Mouse (Mus musculus): ENCODE measurements around the gene Sigirr. TPM values are rescaled to one million over a fixed set of nuclear protein-coding genes. Genes with fewer than 3 reads are reported as not detected.

Gene Sigirr
- total RNA-seq, 2 experiments from 2014 or later, result 7.5 to 7.7 TPM

Other genes starting within 250 kb of the Sigirr start
Only the 30 nearest of the 32 such genes appear.
- 12.9 and 13.2 TPM in 2 replicates for gene Bet1l, start 243.0 kb downstream of the Sigirr start, total RNA-seq (2015)
- gene Bet1l, start 243.0 kb downstream of the Sigirr start, total RNA-seq (2017), result 15.5 and 37.7 TPM in 2 replicates
- gene Psmd13, start 218.6 kb downstream of the Sigirr start, total RNA-seq (2015), result 87.5 and 89.5 TPM in 2 replicates
- gene Psmd13, start 218.6 kb downstream of the Sigirr start, total RNA-seq (2017), result 165 and 167 TPM in 2 replicates
- gene Sirt3, start 218.3 kb downstream of the Sigirr start, total RNA-seq (2015), result 7.9 and 9.1 TPM in 2 replicates
- 6.7 and 9.5 TPM in 2 replicates for gene Sirt3, start 218.3 kb downstream of the Sigirr start, total RNA-seq (2017)
- gene Cox8b, start 200.1 kb downstream of the Sigirr start, total RNA-seq (2015), result not detected in 2 replicates
- gene Cox8b, start 200.1 kb downstream of the Sigirr start, total RNA-seq (2017), result not detected in 2 replicates
- not detected in 2 replicates for gene Nlrp6, start 179.7 kb downstream of the Sigirr start, total RNA-seq (2015)
- not detected in 2 replicates for gene Nlrp6, start 179.7 kb downstream of the Sigirr start, total RNA-seq (2017)
- gene Pgghg, start 159.2 kb downstream of the Sigirr start, total RNA-seq (2015), result 8.7 and 9.3 TPM in 2 replicates
- gene Pgghg, start 159.2 kb downstream of the Sigirr start, total RNA-seq (2017), result 7.8 and 10.2 TPM in 2 replicates
- gene Ifitm5, start 150.3 kb downstream of the Sigirr start, total RNA-seq (2015), result 0.78 and 2.3 TPM in 2 replicates
- 1.3 TPM in 1 of 2 replicates, not detected in the other for gene Ifitm5, start 150.3 kb downstream of the Sigirr start, total RNA-seq (2017)
- not detected in 2 replicates for gene Gm45717, start 144.6 kb downstream of the Sigirr start, total RNA-seq (2015)
- gene Gm45717, start 144.6 kb downstream of the Sigirr start, total RNA-seq (2017), result 0.88 TPM in 1 of 2 replicates, not detected in the other
- gene Ifitm2, start 144.6 kb downstream of the Sigirr start, total RNA-seq (2015), result 773 and 813 TPM in 2 replicates
- 401 and 447 TPM in 2 replicates for gene Ifitm2, start 144.6 kb downstream of the Sigirr start, total RNA-seq (2017)
- 110 and 111 TPM in 2 replicates for gene Ifitm1, start 133.4 kb downstream of the Sigirr start, total RNA-seq (2015)
- gene Ifitm1, start 133.4 kb downstream of the Sigirr start, total RNA-seq (2017), result 48.4 and 56.3 TPM in 2 replicates
- 2,002 and 2,201 TPM in 2 replicates for gene Ifitm3, start 89.8 kb downstream of the Sigirr start, total RNA-seq (2015)
- gene Ifitm3, start 89.8 kb downstream of the Sigirr start, total RNA-seq (2017), result 715 and 839 TPM in 2 replicates
- 1,773 and 2,031 TPM in 2 replicates for gene Ifitm6, start 82.6 kb downstream of the Sigirr start, total RNA-seq (2015)
- gene Ifitm6, start 82.6 kb downstream of the Sigirr start, total RNA-seq (2017), result 1,518 and 1,657 TPM in 2 replicates
- not detected in 2 replicates for gene Gm17387, start 71.4 kb downstream of the Sigirr start, total RNA-seq (2015)
- gene Gm17387, start 71.4 kb downstream of the Sigirr start, total RNA-seq (2017), result not detected in 2 replicates
- gene B4galnt4, start 39.5 kb downstream of the Sigirr start, total RNA-seq (2015), result 1.5 and 3.0 TPM in 2 replicates
- 1.7 and 2.5 TPM in 2 replicates for gene B4galnt4, start 39.5 kb downstream of the Sigirr start, total RNA-seq (2017)
- 6.7 and 9.7 TPM in 2 replicates for gene Pkp3, start 22.4 kb downstream of the Sigirr start, total RNA-seq (2015)
- 3.8 and 6.1 TPM in 2 replicates for gene Pkp3, start 22.4 kb downstream of the Sigirr start, total RNA-seq (2017)
- not detected in 2 replicates for gene Ano9, start 17.2 kb upstream of the Sigirr start, total RNA-seq (2015)
- not detected in 2 replicates for gene Ano9, start 17.2 kb upstream of the Sigirr start, total RNA-seq (2017)
- gene Ptdss2, start 21.8 kb upstream of the Sigirr start, total RNA-seq (2015), result 7.1 and 10.2 TPM in 2 replicates
- gene Ptdss2, start 21.8 kb upstream of the Sigirr start, total RNA-seq (2017), result 1.9 and 2.6 TPM in 2 replicates
- 70.5 and 86.8 TPM in 2 replicates for gene Rnh1, start 72.3 kb upstream of the Sigirr start, total RNA-seq (2015)
- gene Rnh1, start 72.3 kb upstream of the Sigirr start, total RNA-seq (2017), result 74.2 and 94.3 TPM in 2 replicates
- 29.0 and 40.0 TPM in 2 replicates for gene Hras, start 93.4 kb upstream of the Sigirr start, total RNA-seq (2015)
- 20.7 and 27.1 TPM in 2 replicates for gene Hras, start 93.4 kb upstream of the Sigirr start, total RNA-seq (2017)
- gene Lrrc56, start 93.6 kb upstream of the Sigirr start, total RNA-seq (2015), result 2.1 and 2.2 TPM in 2 replicates
- gene Lrrc56, start 93.6 kb upstream of the Sigirr start, total RNA-seq (2017), result 1.3 and 4.3 TPM in 2 replicates
- 0.36 TPM in 1 of 2 replicates, not detected in the other for gene Lmntd2, start 113.5 kb upstream of the Sigirr start, total RNA-seq (2015)
- 0.04 TPM in 1 of 2 replicates, not detected in the other for gene Lmntd2, start 113.5 kb upstream of the Sigirr start, total RNA-seq (2017)
- 3.9 and 4.1 TPM in 2 replicates for gene Rassf7, start 115.3 kb upstream of the Sigirr start, total RNA-seq (2015)
- gene Rassf7, start 115.3 kb upstream of the Sigirr start, total RNA-seq (2017), result 2.2 and 4.1 TPM in 2 replicates
- gene Phrf1, start 128.2 kb upstream of the Sigirr start, total RNA-seq (2015), result 42.8 and 48.9 TPM in 2 replicates
- 48.7 and 63.5 TPM in 2 replicates for gene Phrf1, start 128.2 kb upstream of the Sigirr start, total RNA-seq (2017)
- 42.6 and 50.5 TPM in 2 replicates for gene Irf7, start 165.9 kb upstream of the Sigirr start, total RNA-seq (2015)
- gene Irf7, start 165.9 kb upstream of the Sigirr start, total RNA-seq (2017), result 60.6 and 65.6 TPM in 2 replicates
- not detected in 2 replicates for gene Cdhr5, start 176.2 kb upstream of the Sigirr start, total RNA-seq (2015)
- gene Cdhr5, start 176.2 kb upstream of the Sigirr start, total RNA-seq (2017), result not detected in 2 replicates
- gene Sct, start 178.6 kb upstream of the Sigirr start, total RNA-seq (2015), result not detected in 2 replicates
- not detected in 2 replicates for gene Sct, start 178.6 kb upstream of the Sigirr start, total RNA-seq (2017)
- not detected in 2 replicates for gene Drd4, start 191.4 kb upstream of the Sigirr start, total RNA-seq (2015)
- gene Drd4, start 191.4 kb upstream of the Sigirr start, total RNA-seq (2017), result not detected in 2 replicates
- gene Deaf1, start 227.1 kb upstream of the Sigirr start, total RNA-seq (2015), result 36.1 and 36.5 TPM in 2 replicates
- gene Deaf1, start 227.1 kb upstream of the Sigirr start, total RNA-seq (2017), result 11.4 and 14.6 TPM in 2 replicates
- gene Tmem80, start 227.2 kb upstream of the Sigirr start, total RNA-seq (2015), result 11.8 and 12.0 TPM in 2 replicates
- gene Tmem80, start 227.2 kb upstream of the Sigirr start, total RNA-seq (2017), result 6.0 and 8.7 TPM in 2 replicates
- not detected in 2 replicates for gene Eps8l2, start 238.3 kb upstream of the Sigirr start, total RNA-seq (2015)
- gene Eps8l2, start 238.3 kb upstream of the Sigirr start, total RNA-seq (2017), result not detected in 2 replicates

Data from megakaryocyte, adult 5-6 weeks (primary cell).